In the genomic region with DNA sequence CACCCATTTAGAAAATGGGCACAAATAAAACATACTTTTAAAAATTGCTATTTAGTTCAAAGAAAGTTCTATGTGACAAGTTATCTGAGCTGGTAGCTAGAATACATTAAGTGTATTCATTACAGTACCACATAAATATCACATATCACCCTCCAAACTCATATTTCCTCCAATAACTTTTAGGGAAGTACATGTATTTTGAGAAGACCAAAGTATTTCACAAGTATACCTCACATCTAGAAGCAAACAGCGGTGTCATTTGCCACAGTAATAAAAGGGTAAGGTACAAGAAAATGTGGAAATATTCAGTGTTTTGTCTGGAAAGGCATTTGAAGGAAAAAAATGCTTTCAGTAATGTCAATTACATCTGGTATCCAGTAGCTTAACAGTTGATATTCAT, we compare ENCODE assay signal across 9 mouse cellular contexts. TPM values are rescaled to one million over a fixed set of nuclear protein-coding genes. Genes with fewer than 3 reads are reported as not detected.
DNase-seq lines count a peak whose midpoint lies in the region; ATAC-seq and TF ChIP-seq lines count a peak whose summit lies in the region.
"Had no signal": no experiment of that assay in that cellular context is flagged by ENCODE, and none has a peak within 500 bp of the region (broad histone marks: within the 10 kb centered on the region; RNA-seq: fewer than 3 reads in every experiment).

No protein-coding gene starts in this region.

- no peak overlapping the region for H3K9ac ChIP-seq in heart, postnatal 0 days (replicated peaks; ENCODE audit: low read depth, low read length)
- H3K9ac ChIP-seq in heart, adult 2 months (ENCODE audit: low read depth, low read length), result no peak overlapping the region

- intact Hi-C loops in heart, adult 2 months (cut with DNase I), result no loop called here

- H3K36me3 ChIP-seq in heart, postnatal 0 days (replicated peaks; ENCODE audit: control insufficient read depth, insufficient read depth, low read length), result no peaks in the 10 kb centered on the region
- peaks cover 11% of the 10 kb centered on the region for H3K36me3 ChIP-seq in heart, adult 2 months (ENCODE audit: control insufficient read depth, insufficient read depth, low read length)
- H3K36me3 ChIP-seq in limb, embryonic 10.5 days, result peaks cover 38% of the 10 kb centered on the region

- peaks cover 15% of the 10 kb centered on the region; the same call in 1 of the 2 replicates for H3K4me1 ChIP-seq in heart, postnatal 0 days (ENCODE audit: control insufficient read depth, insufficient read depth)
- H3K4me1 ChIP-seq in heart, adult 2 months (ENCODE audit: control insufficient read depth, insufficient read depth, low read length), result peaks cover 1% of the 10 kb centered on the region; the same call in 1 of the 2 replicates
- peaks cover 5% of the 10 kb centered on the region for H3K4me1 ChIP-seq in embryonic fibroblast, embryonic 13.5 days (ENCODE audit: control insufficient read depth, insufficient read depth, low read length)
- peaks cover 12% of the 10 kb centered on the region for H3K4me1 ChIP-seq in limb, embryonic 10.5 days

- 95% methylated on average over 1 of the region's 1 CpGs for WGBS in heart, postnatal 0 days
- WGBS in heart, adult 2 months, result 91% methylated on average over 1 of the region's 1 CpGs
- WGBS in limb, embryonic 10.5 days, result 90% methylated on average over 1 of the region's 1 CpGs

- no peak for TF ChIP-seq CTCF in heart, postnatal 0 days (IDR thresholded peaks at IDR 0.05; ENCODE audit: low read depth)
- TF ChIP-seq CTCF in heart, adult 2 months (IDR thresholded peaks at IDR 0.05), result no peak
- TF ChIP-seq CTCF in embryonic fibroblast, embryonic 13.5 days (IDR thresholded peaks at IDR 0.05; ENCODE audit: borderline replicate concordance, insufficient read depth, low read length), result no peak

- no peak for TF ChIP-seq POLR2A in heart, adult 2 months (IDR thresholded peaks at IDR 0.05; ENCODE audit: insufficient read depth, low read depth, low read length)
- no peak for TF ChIP-seq POLR2A in embryonic fibroblast, embryonic 13.5 days (IDR thresholded peaks at IDR 0.05; ENCODE audit: low read depth, low read length)

- no peak for DNase-seq in heart, postnatal 0 days (ENCODE audit: low spot score)
- DNase-seq in heart, adult 2 months, result no peak
- no peak for DNase-seq in limb, embryonic 10.5 days (ENCODE audit: low spot score)
- DNase-seq in naive thymus-derived CD4-positive, alpha-beta T cell, adult 2 months (ENCODE audit: low read depth), result peak; percentile 4
- DNase-seq in spleen, adult 18-20 months, result no peak
- DNase-seq in ovary, postnatal 14 days (ENCODE audit: low spot score), result no peak
- no peak for DNase-seq in urinary bladder, postnatal 36 days (ENCODE audit: low spot score in 2 of 2)
- DNase-seq: kidney, postnatal 10 days had no signal

- H3K4me3 ChIP-seq in heart, postnatal 0 days (ENCODE audit: low read depth, low read length), result no peak overlapping the region
- no peak overlapping the region for H3K4me3 ChIP-seq in heart, adult 2 months
- H3K4me3 ChIP-seq in embryonic fibroblast, embryonic 13.5 days (ENCODE audit: insufficient read depth, low read length), result peak overlapping the region; percentile 89; the same call in 1 of the 2 replicates
- H3K4me3 ChIP-seq in limb, embryonic 10.5 days, result peak overlapping the region; percentile 96

- H3K27me3 ChIP-seq in heart, postnatal 0 days (ENCODE audit: control insufficient read depth, insufficient read depth, low read length), result no peaks in the 10 kb centered on the region
- H3K27me3 ChIP-seq in heart, adult 2 months (ENCODE audit: control insufficient read depth, insufficient read depth, low read length), result no peaks in the 10 kb centered on the region
- no peaks in the 10 kb centered on the region for H3K27me3 ChIP-seq in limb, embryonic 10.5 days (ENCODE audit: low read depth, poor library complexity, severe bottlenecking)

- no peaks in the 10 kb centered on the region for H3K9me3 ChIP-seq in heart, postnatal 0 days (replicated peaks; ENCODE audit: control insufficient read depth, low read length)
- no peaks in the 10 kb centered on the region for H3K9me3 ChIP-seq in limb, embryonic 10.5 days (replicated peaks)

- peaks cover 4% of the 10 kb centered on the region; the same call in 1 of the 2 replicates for H3K79me2 ChIP-seq in heart, adult 2 months (replicated peaks; ENCODE audit: control insufficient read depth, insufficient read depth, low read length)

- no peak for ATAC-seq in heart, postnatal 0 days (ENCODE audit: insufficient read depth, low read depth)

- no peak overlapping the region for H3K27ac ChIP-seq in heart, postnatal 0 days (ENCODE audit: low read depth)
- H3K27ac ChIP-seq in heart, adult 2 months, result no peak overlapping the region
- H3K27ac ChIP-seq in embryonic fibroblast, embryonic 13.5 days (ENCODE audit: insufficient read depth, low read length), result no peak overlapping the region
- no peak overlapping the region for H3K27ac ChIP-seq in limb, embryonic 10.5 days

- no peak for TF ChIP-seq EP300 in heart, postnatal 0 days (IDR thresholded peaks at IDR 0.05; ENCODE audit: low read depth)
- TF ChIP-seq EP300 in heart, adult 2 months (IDR thresholded peaks at IDR 0.05; ENCODE audit: insufficient read depth, low read depth, low read length), result no peak

- H3K4me2 ChIP-seq in heart, postnatal 0 days (ENCODE audit: low read depth, low read length), result peak overlapping the region; percentile 87; the same call in 1 of the 2 replicates

RNA-seq across cellular contexts. Expression of a gene that starts 2.0 kb away (rescaled TPM):
- 53.1 and 61.1 TPM in 2 replicates for total RNA-seq in heart, postnatal 0 days (2014; rRNA removed; ENCODE audit: low replicate concordance)
- 16.7 and 17.4 TPM in 2 replicates for polyA plus RNA-seq in heart, postnatal 0 days (2015; fragmentation: Nextera tagmentation; extraction: Ambion mirVana)
- total RNA-seq in heart, adult 2 months (2021), result 10 to 100 TPM; 21.1 to 23.6 TPM
- 7.5 and 17.1 TPM in 2 replicates for polyA plus RNA-seq in heart, adult 2 months (2012; rRNA removed)
- 75.8 and 88.0 TPM in 2 replicates for polyA plus RNA-seq in embryonic fibroblast, embryonic 13.5 days (2011; ENCODE audit: insufficient read length, low read depth, missing spikeins)
- 32.5 and 34.5 TPM in 2 replicates for polyA plus RNA-seq in limb, embryonic 10.5 days (2016; fragmentation: Nextera tagmentation; extraction: Ambion mirVana)

Comparison
In these comparisons a context has a peak if more than half of its experiments do, and no peak if none do; other contexts are left out.
1. H3K4me3 ChIP-seq: peak in embryonic fibroblast, embryonic 13.5 days (single experiment) and limb, embryonic 10.5 days (single experiment); none in heart, postnatal 0 days (single experiment) and heart, adult 2 months (single experiment).